Mouse (Mus musculus) heart, adult 2 months (tissue): Measurements from ENCODE around the gene Igsf9. TPM values are rescaled to one million over a fixed set of nuclear protein-coding genes. Genes with fewer than 3 reads are reported as not detected.

ENCODE experiments used
- DNase-seq, 2 experiments: peaks; one replicate each; pipeline ENCODE4 v3.0.0; 2021
- H3K27ac ChIP-seq: fragments of 200-600 bp; 2 replicates; pipeline ENCODE4 v1.8.1; 2022
- H3K27me3 ChIP-seq: fragments of 200-500 bp; 2 replicates; pipeline ENCODE4 v1.6.1; 2012; ENCODE audit warnings: mild to moderate bottlenecking, low read length, inconsistent platforms, mixed read lengths; ENCODE audit not compliant: control insufficient read depth, insufficient read depth
- H3K36me3 ChIP-seq: fragments of 200-500 bp; 2 replicates; pipeline ENCODE4 v1.6.1; 2012; ENCODE audit warnings: low read length, inconsistent platforms; ENCODE audit not compliant: control insufficient read depth, insufficient read depth
- H3K4me1 ChIP-seq: fragments of 200-500 bp; 2 replicates; pipeline ENCODE4 v1.6.1; 2011; ENCODE audit warnings: low read length; ENCODE audit not compliant: control insufficient read depth, insufficient read depth
- H3K4me3 ChIP-seq: fragments of 200-600 bp; 2 replicates; pipeline ENCODE4 v1.8.1; 2022
- H3K79me2 ChIP-seq: fragments of 200-500 bp; replicated peaks from 2 replicates; pipeline ENCODE4 v1.6.1; 2012; ENCODE audit warnings: mild to moderate bottlenecking, inconsistent platforms, low read length, moderate library complexity, mixed read lengths; ENCODE audit not compliant: control insufficient read depth, insufficient read depth
- H3K9ac ChIP-seq: fragments of 200-500 bp; 2 replicates; pipeline ENCODE4 v1.6.1; 2012; ENCODE audit warnings: low read depth, mild to moderate bottlenecking, control low read depth, inconsistent platforms, low read length, mixed read lengths
- CTCF ChIP-seq: fragments of 200-600 bp; IDR thresholded peaks from 2 replicates; pipeline ENCODE4 v1.8.1; 2022; ENCODE audit warnings: antibody characterized with exemption, mild to moderate bottlenecking, moderate library complexity
- EP300 ChIP-seq: fragments of 200-500 bp; IDR thresholded peaks from 2 replicates; pipeline ENCODE4 v1.6.1; 2011; ENCODE audit warnings: low read depth, low read length, control low read depth; ENCODE audit not compliant: insufficient read depth
- POLR2A ChIP-seq: fragments of 200-500 bp; IDR thresholded peaks from 2 replicates; pipeline ENCODE4 v1.6.1; 2011; ENCODE audit warnings: mild to moderate bottlenecking, low read depth, low read length, control low read depth; ENCODE audit not compliant: insufficient read depth
- WGBS: fragments of 180-500 bp; shearing (Covaris S2); methylation state at CpG from one replicate; pipeline ENCODE4 v1.1.7; 2018; 5-methylcytosine and 5-hydroxymethylcytosine counted together
- intact Hi-C: fragments of 180-260 bp; cut with DNase I; formaldehyde crosslinking; loops from one replicate; pipeline ENCODE4 v1.15.1; 2025
- polyA plus RNA-seq: library from polyadenylated mRNA; depleted of rRNA; stranded (reverse); fragments of >200 nt; gene quantifications from 2 replicates; pipeline ENCODE4 v1.2.3, GENCODE M21; 2012
- total RNA-seq, 2 experiments: library from RNA; stranded (reverse); gene quantifications; 2 replicates each; pipeline ENCODE4 v1.2.3; 2021

Igsf9 gene
- total and polyA plus RNA-seq, 3 experiments, result 0.36 to 3.8 (median 0.47) TPM

- Histone ChIP-seq H3K4me1 (no peaks in the 10 kb centered on the region), H3K79me2 (no peaks in the 10 kb centered on the region), H3K27me3 (no peaks in the 10 kb centered on the region), H3K4me3 (no peak overlapping the region), H3K36me3 (no peaks in the 10 kb centered on the region), H3K27ac (no peak overlapping the region), H3K9ac (no peak overlapping the region)
- TF ChIP-seq EP300 (no peak), CTCF (no peak), POLR2A (no peak)
- intact Hi-C loops, result no loop called here
- WGBS, result 70% methylated on average over 2 of the region's 2 CpGs
- DNase-seq, result no peak
Measured at GRCm38 (mm10) chr1:172452911-172453310, 28.7 kb upstream of the Igsf9 start.

- Histone ChIP-seq H3K36me3 (no peaks in the 10 kb centered on the region), H3K4me1 (no peaks in the 10 kb centered on the region), H3K4me3 (no peak overlapping the region), H3K9ac (no peak overlapping the region), H3K27ac (no peak overlapping the region), H3K79me2 (no peaks in the 10 kb centered on the region), H3K27me3 (no peaks in the 10 kb centered on the region)
- no peak for DNase-seq
- 92% methylated on average over 2 of the region's 2 CpGs for WGBS
- no peak for TF ChIP-seq CTCF
- intact Hi-C loops, result no loop called here
Measured at GRCm38 (mm10) chr1:172453810-172454209, 27.8 kb upstream of the Igsf9 start.

GRCm38 (mm10) chr1:172455416-172455815 lies 26.2 kb upstream of the Igsf9 start:
- TF ChIP-seq CTCF, result no peak
- TF ChIP-seq POLR2A, result no peak
- no peak for TF ChIP-seq EP300

GRCm38 (mm10) chr1:172456001-172456677 lies 25.4 kb upstream of the Igsf9 start:
- Histone ChIP-seq H3K9ac (no peak overlapping the region), H3K27ac (peak overlapping the region; percentile 12; the same call in 1 of the 2 replicates), H3K27me3 (no peaks in the 10 kb centered on the region), H3K36me3 (no peaks in the 10 kb centered on the region), H3K4me1 (no peaks in the 10 kb centered on the region), H3K4me3 (no peak overlapping the region), H3K79me2 (no peaks in the 10 kb centered on the region)
- peak in 1 of 2 experiments; percentile 52 for DNase-seq
- intact Hi-C loops, result no loop called here
- WGBS, result 27% methylated on average over 7 of the region's 7 CpGs
- no peak for TF ChIP-seq CTCF
- TF ChIP-seq POLR2A, result no peak
- no peak for TF ChIP-seq EP300

More at GRCm38 (mm10) chr1:172455416-172455815, 26.2 kb upstream of the Igsf9 start:
- no peak for DNase-seq
- Histone ChIP-seq H3K27me3 (no peaks in the 10 kb centered on the region), H3K79me2 (no peaks in the 10 kb centered on the region), H3K9ac (no peak overlapping the region), H3K36me3 (no peaks in the 10 kb centered on the region), H3K27ac (no peak overlapping the region; the same call in 1 of the 2 replicates), H3K4me3 (no peak overlapping the region), H3K4me1 (no peaks in the 10 kb centered on the region)
- 27% methylated on average over 4 of the region's 4 CpGs for WGBS
- intact Hi-C loops, result no loop called here

- DNase-seq, result no peak
- Histone ChIP-seq H3K79me2 (no peaks in the 10 kb centered on the region), H3K36me3 (no peaks in the 10 kb centered on the region), H3K27ac (no peak overlapping the region), H3K4me1 (no peaks in the 10 kb centered on the region), H3K27me3 (no peaks in the 10 kb centered on the region), H3K9ac (no peak overlapping the region), H3K4me3 (no peak overlapping the region)
- intact Hi-C loops, result no loop called here
- TF ChIP-seq CTCF (no peak), EP300 (no peak), POLR2A (no peak)
- 83% methylated on average over 3 of the region's 3 CpGs for WGBS
Measured at GRCm38 (mm10) chr1:172457196-172457595, 24.4 kb upstream of the Igsf9 start.

- WGBS, result 68% methylated on average over 3 of the region's 3 CpGs
- Histone ChIP-seq H3K36me3 (no peaks in the 10 kb centered on the region), H3K4me1 (no peaks in the 10 kb centered on the region), H3K4me3 (no peak overlapping the region), H3K27ac (no peak overlapping the region), H3K79me2 (no peaks in the 10 kb centered on the region), H3K27me3 (no peaks in the 10 kb centered on the region), H3K9ac (no peak overlapping the region)
- TF ChIP-seq POLR2A (no peak), EP300 (no peak), CTCF (no peak)
- intact Hi-C loops, result no loop called here
- no peak for DNase-seq
Measured at GRCm38 (mm10) chr1:172458041-172458440, 23.5 kb upstream of the Igsf9 start.
